Mouse (Mus musculus) hindbrain, embryonic 13.5 days (tissue): ENCODE measurements around the gene Smim24. TPM values are rescaled to one million over a fixed set of nuclear protein-coding genes. Genes with fewer than 3 reads are reported as not detected.

Source experiments
- ATAC-seq: fragments of 200-750 bp; cut with Nextera tagmentation; 2 replicates; pipeline ENCODE4 v1.8.0; 2017; ENCODE audit warnings: moderate TSS enrichment; ENCODE audit not compliant: low FRiP score
- H3K27ac ChIP-seq: fragments of 300-500 bp; sonication (generic); 2 replicates; pipeline ENCODE4 v1.5.1; 2015; ENCODE audit warnings: inconsistent platforms, mild to moderate bottlenecking, moderate library complexity
- H3K27me3 ChIP-seq: fragments of 300-500 bp; sonication (generic); 2 replicates; pipeline ENCODE4 v1.6.1; 2015; ENCODE audit warnings: mild to moderate bottlenecking, inconsistent platforms
- H3K36me3 ChIP-seq: fragments of 300-500 bp; sonication (generic); 2 replicates; pipeline ENCODE4 v1.6.1; 2015; ENCODE audit warnings: mild to moderate bottlenecking, inconsistent platforms
- H3K4me1 ChIP-seq: fragments of 300-500 bp; sonication (generic); replicated peaks from 2 replicates; pipeline ENCODE4 v1.6.1; 2015; ENCODE audit warnings: inconsistent platforms
- H3K4me2 ChIP-seq: fragments of 300-500 bp; sonication (generic); 2 replicates; pipeline ENCODE4 v1.6.1; 2015; ENCODE audit warnings: inconsistent platforms, mild to moderate bottlenecking, moderate library complexity
- H3K4me3 ChIP-seq: fragments of 300-500 bp; sonication (generic); 2 replicates; pipeline ENCODE4 v1.5.1; 2015; ENCODE audit warnings: mild to moderate bottlenecking, inconsistent platforms
- H3K9ac ChIP-seq: fragments of 300-500 bp; sonication (generic); 2 replicates; pipeline ENCODE4 v1.6.1; 2015; ENCODE audit warnings: mild to moderate bottlenecking, inconsistent platforms
- H3K9me3 ChIP-seq: fragments of 300-500 bp; sonication (generic); 2 replicates; pipeline ENCODE4 v1.6.1; 2016; ENCODE audit warnings: inconsistent platforms
- WGBS: fragments of 180-500 bp; shearing (Covaris S2); methylation state at CpG from one replicate; pipeline ENCODE4 v1.1.7; 2015; 5-methylcytosine and 5-hydroxymethylcytosine counted together
- polyA plus RNA-seq: library from polyadenylated mRNA; unstranded; fragments of >200 nt; fragmentation: Nextera tagmentation; extraction: Ambion mirVana; gene quantifications from 2 replicates; pipeline ENCODE4 v1.2.1, GENCODE M21; 2015

The Smim24 gene
- polyA plus RNA-seq, 1 experiment from 2014 or later: 1.8 TPM

DNA sequence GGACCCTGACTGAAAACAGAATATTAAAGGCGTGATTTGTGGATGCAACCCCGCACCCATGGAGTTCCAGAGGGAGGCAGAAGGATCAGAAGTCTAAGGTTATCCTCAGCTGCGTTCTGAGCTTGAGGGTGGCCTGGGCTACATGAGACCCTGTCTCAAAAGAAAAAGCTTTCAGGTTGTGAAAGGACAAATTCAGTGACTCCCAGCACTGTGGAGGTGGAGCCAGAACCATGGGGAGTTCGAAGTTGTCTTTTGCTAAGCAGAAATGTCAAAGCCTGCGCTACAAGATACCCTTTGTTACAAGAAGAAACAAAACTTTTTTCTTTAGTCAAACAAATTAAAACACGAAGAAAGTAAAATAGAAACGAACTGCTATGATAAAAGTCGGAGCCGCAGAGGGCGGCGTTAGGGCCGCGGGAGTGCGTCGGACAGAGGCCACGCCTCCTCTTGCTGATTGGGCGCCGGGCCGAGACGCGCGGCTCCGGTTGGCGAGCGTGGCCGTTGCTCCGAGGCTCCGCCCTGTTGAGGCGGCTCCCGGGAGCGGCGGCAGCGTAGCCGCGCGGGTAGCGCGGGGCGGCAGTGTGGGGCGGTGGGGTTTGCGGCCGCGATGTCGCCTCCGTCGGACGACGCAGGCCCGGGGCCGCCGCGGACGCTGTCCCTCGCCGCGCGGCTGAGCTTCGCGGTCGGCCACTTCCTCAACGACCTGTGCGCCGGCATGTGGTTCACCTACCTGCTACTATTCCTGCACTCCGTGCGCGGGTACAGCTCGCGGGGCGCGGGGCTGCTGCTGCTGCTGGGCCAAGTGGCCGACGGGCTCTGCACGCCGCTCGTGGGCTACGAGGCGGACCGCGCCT is 35.6 kb upstream of the Smim24 start, which contains the start of gene Mfsd12:
Mfsd12 (plus strand) TSS at position 501 of the 854 bp plus-strand sequence.
- peaks cover 14% of the 10 kb centered on the region for H3K27me3 ChIP-seq
- peak; percentile 92 for ATAC-seq
- H3K9me3 ChIP-seq: no peaks in the 10 kb centered on the region

DNA sequence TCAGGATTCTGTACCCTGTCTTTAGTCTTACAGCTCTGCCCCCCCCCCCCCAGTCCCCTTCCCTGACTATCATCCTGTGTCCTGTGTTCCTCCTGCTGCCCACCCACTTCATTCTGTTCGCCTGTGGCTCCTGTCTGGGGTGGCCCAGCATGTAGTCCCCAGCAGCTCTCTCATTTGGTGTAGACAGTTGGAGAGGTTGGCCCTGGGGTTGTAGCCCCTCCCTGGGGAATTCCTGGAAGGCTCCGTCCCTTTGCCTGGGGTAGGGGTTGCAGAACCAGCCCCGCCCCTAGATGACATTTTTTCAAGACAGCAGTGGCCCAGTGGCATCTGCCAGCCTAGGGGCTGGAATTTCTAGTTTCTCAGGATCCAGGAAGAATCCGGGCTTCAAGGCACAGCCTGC is 34.6 kb upstream of the Smim24 start:
- Histone ChIP-seq H3K27ac (no peak overlapping the region), H3K27me3 (peaks cover 21% of the 10 kb centered on the region), H3K9me3 (no peaks in the 10 kb centered on the region), H3K4me1 (peaks cover 32% of the 10 kb centered on the region), H3K9ac (peak overlapping the region; percentile 83), H3K4me3 (peak overlapping the region; percentile 59), H3K4me2 (peak overlapping the region; percentile 91), H3K36me3 (peaks cover 15% of the 10 kb centered on the region)
- WGBS: 28% methylated on average over 4 of the region's 4 CpGs
- ATAC-seq: 0 out of 2 replicates have a peak, but pooled peaks have one; percentile 6

More for the DNA sequence above, 35.6 kb upstream of the Smim24 start, which contains the start of gene Mfsd12:
- Histone ChIP-seq H3K4me3 (peak within 1 kb of the TSS; percentile 59), H3K36me3 (peaks cover 10% of the 10 kb centered on the region), H3K27ac (peak within 1 kb of the TSS; percentile 45; the same call in 1 of the 2 replicates), H3K4me1 (peaks cover 32% of the 10 kb centered on the region), H3K9ac (peak within 1 kb of the TSS; percentile 83), H3K4me2 (peak within 1 kb of the TSS; percentile 91)
- WGBS: 2% methylated on average over 79 of the region's 79 CpGs

DNA sequence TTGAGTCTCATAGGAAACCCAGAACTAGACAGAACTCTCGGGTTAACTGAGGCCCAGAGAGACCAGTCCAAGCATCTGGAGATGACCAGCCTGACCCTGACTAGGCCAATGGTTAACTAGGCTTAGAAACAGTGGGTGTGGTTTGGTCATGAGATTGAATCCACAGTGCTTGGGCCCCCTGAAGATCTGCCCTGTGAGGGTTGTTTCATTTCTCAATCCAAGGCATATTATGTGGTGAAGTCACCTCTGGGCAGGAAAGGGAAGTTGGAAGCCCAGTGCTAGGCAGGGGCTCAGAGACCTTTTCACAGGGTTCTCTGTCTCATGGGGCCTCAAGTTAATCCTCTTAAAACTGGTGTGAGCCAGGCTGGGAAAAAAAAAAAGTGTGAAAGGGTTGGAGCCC is 34.0 kb upstream of the Smim24 start:
- peaks cover 15% of the 10 kb centered on the region for H3K36me3 ChIP-seq
- H3K4me1 ChIP-seq: peaks cover 38% of the 10 kb centered on the region
- no peak for ATAC-seq
- H3K4me2 ChIP-seq: peak overlapping the region; percentile 91
- no peaks in the 10 kb centered on the region for H3K9me3 ChIP-seq
- H3K4me3 ChIP-seq: peak overlapping the region; percentile 59; the same call in 1 of the 2 replicates
- no peak overlapping the region for H3K27ac ChIP-seq
- H3K9ac ChIP-seq: peak overlapping the region; percentile 83
- peaks cover 27% of the 10 kb centered on the region for H3K27me3 ChIP-seq
- WGBS: 58% methylated on average over 1 of the region's 1 CpGs

DNA sequence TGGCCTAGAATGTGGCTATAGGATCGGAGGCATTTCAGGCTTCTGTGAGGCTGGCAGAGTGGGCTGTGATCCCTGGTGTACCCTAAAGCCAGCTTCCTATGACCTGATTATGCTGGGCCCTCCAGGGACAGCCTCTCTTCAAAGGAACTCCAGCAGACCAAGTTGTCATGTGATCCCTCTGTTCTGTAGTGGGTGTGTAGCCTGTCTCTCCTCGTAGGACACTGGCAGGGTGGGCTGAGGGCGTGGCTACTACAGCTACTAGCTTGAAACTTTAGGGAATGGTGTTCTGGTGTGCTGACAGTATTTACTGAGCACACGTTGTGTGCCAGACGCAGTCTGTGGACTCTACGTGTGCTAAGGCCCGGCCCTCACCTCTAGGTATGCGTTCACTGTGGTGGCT is 32.1 kb upstream of the Smim24 start:
- Histone ChIP-seq H3K4me3 (no peak overlapping the region), H3K9me3 (no peaks in the 10 kb centered on the region), H3K4me2 (no peak overlapping the region), H3K27me3 (peaks cover 43% of the 10 kb centered on the region), H3K36me3 (peaks cover 15% of the 10 kb centered on the region), H3K4me1 (peaks cover 56% of the 10 kb centered on the region), H3K27ac (no peak overlapping the region), H3K9ac (peak overlapping the region; percentile 43; the same call in 1 of the 2 replicates)
- 68% methylated on average over 8 of the region's 8 CpGs for WGBS
- ATAC-seq: no peak

DNA sequence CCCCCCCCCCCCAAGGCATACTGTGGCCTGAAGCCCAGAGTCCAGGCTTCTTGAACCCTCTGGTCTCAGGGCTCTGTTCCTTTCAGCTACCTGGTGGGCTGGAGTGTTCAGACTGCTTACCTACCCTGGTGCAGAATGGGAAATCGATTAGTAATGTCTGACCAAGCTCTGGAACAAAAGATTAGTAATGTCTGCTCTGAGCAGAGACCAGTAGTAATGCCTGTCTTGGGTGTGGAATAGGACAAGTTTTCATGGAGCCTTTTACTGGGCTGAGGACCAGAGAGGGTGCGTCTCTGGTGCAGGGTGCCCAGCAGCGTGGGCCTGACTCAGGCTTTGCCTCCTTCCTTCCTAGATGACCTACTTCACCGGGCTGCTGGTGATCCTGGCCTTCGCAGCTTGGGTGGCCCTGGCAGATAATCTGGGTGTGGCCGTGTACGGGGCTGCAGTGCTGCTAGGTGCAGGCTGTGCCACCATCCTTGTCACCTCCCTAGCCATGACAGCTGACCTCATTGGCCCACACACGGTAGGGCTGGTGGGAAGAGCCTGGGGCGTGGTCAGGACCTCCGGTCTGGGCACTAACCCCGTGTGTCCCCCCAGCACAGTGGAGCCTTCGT is 30.4 kb upstream of the Smim24 start:
- Histone ChIP-seq H3K27me3 (peaks cover 44% of the 10 kb centered on the region), H3K27ac (no peak overlapping the region), H3K9ac (no peak overlapping the region), H3K4me2 (no peak overlapping the region), H3K36me3 (peaks cover 31% of the 10 kb centered on the region), H3K4me1 (peaks cover 64% of the 10 kb centered on the region), H3K9me3 (no peaks in the 10 kb centered on the region), H3K4me3 (no peak overlapping the region)
- 79% methylated on average over 12 of the region's 12 CpGs for WGBS
- no peak for ATAC-seq

DNA sequence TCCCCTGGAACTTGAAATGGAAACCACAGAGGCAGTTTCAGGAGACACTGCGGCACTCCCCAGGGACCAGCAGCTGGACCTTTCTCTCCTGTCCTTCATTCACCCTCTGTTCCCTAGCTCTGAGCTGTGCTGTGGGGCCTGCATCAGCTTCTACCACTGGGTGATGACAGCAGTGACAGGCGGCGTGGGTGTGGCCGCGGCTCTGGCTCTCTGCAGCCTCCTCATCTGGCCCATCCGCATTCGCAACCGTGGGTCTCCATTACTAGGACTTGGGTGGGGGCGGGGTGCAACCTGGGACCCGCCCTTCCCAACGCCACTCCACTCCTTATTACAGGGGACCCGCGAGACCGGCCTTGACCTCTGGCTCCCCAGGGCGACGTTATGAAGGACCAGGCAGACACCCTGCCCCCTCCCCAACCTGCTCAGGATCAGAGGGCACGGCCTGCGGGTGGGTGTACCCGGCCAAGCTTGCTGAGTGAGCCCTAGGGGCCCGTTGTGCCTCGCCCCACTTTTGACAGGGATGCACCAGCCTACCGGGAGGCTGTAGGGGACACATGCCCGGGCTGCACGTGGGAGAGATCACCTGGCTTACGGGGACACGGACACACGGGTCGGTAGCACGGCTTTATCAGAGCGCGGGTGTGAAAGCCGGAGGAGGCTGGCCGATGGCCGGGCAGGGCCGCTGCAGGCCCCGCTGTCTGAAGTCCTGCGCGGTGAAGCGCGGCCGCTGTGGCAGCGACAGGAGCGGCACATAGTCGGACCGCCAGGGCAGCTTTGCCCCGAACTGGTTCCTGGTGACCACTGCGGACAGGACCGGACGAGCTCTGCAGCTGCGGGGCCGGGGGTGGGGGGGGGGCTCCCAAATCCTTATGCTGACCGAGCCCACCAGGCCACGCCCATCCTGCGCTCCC is 29.2 kb upstream of the Smim24 start:
- Histone ChIP-seq H3K36me3 (peaks cover 43% of the 10 kb centered on the region), H3K9ac (peak overlapping the region; percentile 63), H3K27me3 (peaks cover 42% of the 10 kb centered on the region), H3K4me3 (peak overlapping the region; percentile 30), H3K4me1 (peaks cover 54% of the 10 kb centered on the region), H3K4me2 (peak overlapping the region; percentile 52), H3K9me3 (no peaks in the 10 kb centered on the region), H3K27ac (no peak overlapping the region)
- 10% methylated on average over 54 of the region's 54 CpGs for WGBS
- ATAC-seq: no peak

DNA sequence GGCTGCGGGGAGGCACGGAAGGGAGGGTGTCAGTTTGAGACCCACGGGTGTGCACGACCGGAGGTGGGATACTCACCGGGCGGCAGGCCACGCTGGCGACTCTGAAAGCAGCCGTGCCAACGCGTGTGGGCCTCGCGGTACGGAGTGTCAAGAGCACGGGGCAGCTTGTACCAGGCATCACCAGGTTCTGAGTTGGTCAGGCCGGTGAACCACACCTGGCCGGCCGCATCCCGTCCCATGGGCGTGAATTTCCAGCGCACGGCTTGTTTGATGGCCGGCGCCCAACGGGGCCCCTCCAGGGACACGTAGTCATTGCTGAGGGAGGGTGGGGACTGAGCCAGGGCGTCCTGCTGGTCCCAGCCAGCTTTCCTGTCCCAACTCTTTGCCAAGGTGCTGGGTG is 28.2 kb upstream of the Smim24 start:
- peak overlapping the region; percentile 30; the same call in 1 of the 2 replicates for H3K4me3 ChIP-seq
- peaks cover 36% of the 10 kb centered on the region for H3K27me3 ChIP-seq
- H3K4me1 ChIP-seq: peaks cover 47% of the 10 kb centered on the region
- WGBS: 12% methylated on average over 28 of the region's 28 CpGs
- ATAC-seq: no peak
- H3K9me3 ChIP-seq: no peaks in the 10 kb centered on the region
- peak overlapping the region; percentile 52 for H3K4me2 ChIP-seq
- H3K27ac ChIP-seq: no peak overlapping the region
- H3K36me3 ChIP-seq: peaks cover 53% of the 10 kb centered on the region
- H3K9ac ChIP-seq: peak overlapping the region; percentile 63

DNA sequence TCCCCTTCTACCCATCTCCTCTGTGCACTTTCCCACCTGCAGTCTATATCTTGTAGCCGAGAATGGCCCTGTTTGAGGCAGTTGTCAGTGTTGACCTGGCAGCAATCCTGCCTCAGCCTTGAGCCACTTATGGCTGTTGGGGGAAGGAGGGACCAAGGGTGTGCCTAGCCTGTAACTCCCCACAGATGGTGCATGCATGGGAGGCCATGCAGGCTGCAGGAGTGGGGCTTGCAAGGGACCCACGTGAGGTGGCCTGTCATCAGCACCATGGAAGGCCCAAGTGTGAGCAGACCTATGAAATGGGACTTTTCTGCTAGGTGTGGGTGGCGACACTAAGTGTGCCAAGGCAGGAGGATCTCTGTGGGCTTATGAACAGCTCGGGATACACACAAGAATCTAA is 27.8 kb upstream of the Smim24 start:
- 0 out of 2 replicates have a peak overlapping the region, but pooled peaks have one; percentile 30 for H3K4me3 ChIP-seq
- peaks cover 57% of the 10 kb centered on the region for H3K36me3 ChIP-seq
- no peak for ATAC-seq
- no peak overlapping the region for H3K4me2 ChIP-seq
- peaks cover 34% of the 10 kb centered on the region for H3K27me3 ChIP-seq
- no peaks in the 10 kb centered on the region for H3K9me3 ChIP-seq
- H3K4me1 ChIP-seq: peaks cover 47% of the 10 kb centered on the region
- peak overlapping the region; percentile 63; the same call in 1 of the 2 replicates for H3K9ac ChIP-seq
- WGBS: 36% methylated on average over 4 of the region's 4 CpGs
- no peak overlapping the region for H3K27ac ChIP-seq

DNA sequence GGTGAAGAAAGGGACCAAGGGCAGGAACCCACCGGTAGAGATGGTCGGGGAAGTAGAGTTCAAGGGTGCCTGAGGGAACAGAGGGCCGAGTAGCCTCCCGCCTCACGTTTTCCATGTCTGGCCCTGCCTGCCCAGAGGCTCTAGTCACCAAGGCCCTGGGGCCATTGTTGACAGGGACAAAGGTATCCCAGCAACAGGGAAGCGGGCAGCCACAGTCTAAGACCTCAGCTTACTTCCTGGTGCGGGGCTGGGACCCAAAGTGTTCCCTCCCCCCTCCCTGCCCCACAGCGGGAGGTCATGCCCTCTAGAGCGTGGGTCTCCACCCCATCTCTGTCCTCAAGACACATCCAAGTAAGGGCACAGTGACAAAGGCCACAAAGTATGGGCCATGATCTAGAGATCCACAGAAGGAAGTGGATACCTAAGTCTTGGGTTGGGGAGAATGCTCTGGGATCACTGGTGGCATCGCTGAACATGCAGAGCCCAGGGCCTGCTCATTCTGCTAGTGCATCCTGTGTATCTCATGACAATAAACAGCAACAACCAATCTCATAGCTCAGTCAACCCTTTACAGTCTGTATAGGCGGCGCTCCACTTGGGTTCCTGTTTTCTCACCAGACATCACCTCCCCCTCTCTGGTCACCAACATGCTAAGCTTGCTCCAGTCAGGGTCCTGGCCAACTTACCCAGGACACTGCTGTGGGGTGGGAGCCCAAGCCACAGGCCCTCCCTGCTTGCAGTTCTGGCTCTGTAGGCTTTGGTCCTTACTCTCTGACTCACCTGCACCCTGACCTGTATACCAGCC is 27.0 kb upstream of the Smim24 start, which contains the start of gene 4930404N11Rik:
4930404N11Rik (minus strand) TSS at position 145 of the 805 bp plus-strand sequence.
- peak within 1 kb of the TSS; percentile 30; the same call in 1 of the 2 replicates for H3K4me3 ChIP-seq
- no peak; the same call in 1 of the 2 replicates for ATAC-seq
- H3K36me3 ChIP-seq: peaks cover 65% of the 10 kb centered on the region
- H3K4me1 ChIP-seq: peaks cover 42% of the 10 kb centered on the region
- peak within 1 kb of the TSS; percentile 52 for H3K4me2 ChIP-seq
- WGBS: 18% methylated on average over 12 of the region's 12 CpGs
- H3K9me3 ChIP-seq: no peaks in the 10 kb centered on the region
- peak within 1 kb of the TSS; percentile 26; the same call in 1 of the 2 replicates for H3K27ac ChIP-seq
- peak within 1 kb of the TSS; percentile 63 for H3K9ac ChIP-seq
- peaks cover 34% of the 10 kb centered on the region for H3K27me3 ChIP-seq

DNA sequence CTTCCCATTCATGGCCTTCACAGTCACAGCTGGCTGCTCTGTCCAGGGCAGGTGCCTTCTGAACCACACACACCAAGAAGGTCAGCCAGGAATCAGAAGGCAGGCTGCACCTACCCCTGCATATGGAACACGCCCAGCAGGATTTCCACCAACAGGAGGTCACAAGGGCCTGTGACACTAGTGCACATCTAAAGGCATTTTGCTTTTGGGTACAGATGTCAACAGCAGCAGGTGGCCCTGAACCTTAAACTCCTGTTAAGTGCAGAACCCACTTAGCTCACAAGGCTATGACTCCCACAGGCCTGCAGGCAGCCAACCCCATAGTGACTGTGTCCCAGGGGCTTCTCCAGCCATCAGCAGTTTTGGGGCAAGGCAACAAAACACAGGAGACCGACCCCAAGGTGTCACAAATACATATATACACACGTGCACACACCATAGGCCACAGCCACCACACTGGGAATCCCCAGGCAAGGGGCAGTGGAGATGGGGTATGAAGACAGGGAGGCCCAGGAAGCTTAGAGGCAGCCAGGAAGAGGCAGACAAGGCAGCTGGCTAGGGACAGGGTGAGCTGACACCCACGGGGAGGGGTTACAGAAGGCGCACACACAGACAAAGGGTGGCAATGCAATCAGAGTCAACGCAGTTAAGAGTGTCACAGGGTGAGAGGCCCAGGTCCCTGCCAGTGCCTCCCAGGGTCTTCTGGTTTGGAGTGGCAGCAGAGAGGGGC is 26.2 kb upstream of the Smim24 start:
- Histone ChIP-seq H3K27me3 (peaks cover 34% of the 10 kb centered on the region), H3K4me2 (no peak overlapping the region), H3K4me3 (no peak overlapping the region), H3K9me3 (no peaks in the 10 kb centered on the region), H3K36me3 (peaks cover 67% of the 10 kb centered on the region), H3K4me1 (peaks cover 38% of the 10 kb centered on the region), H3K27ac (0 out of 2 replicates have a peak overlapping the region, but pooled peaks have one; percentile 26), H3K9ac (no peak overlapping the region)
- no peak for ATAC-seq
- 74% methylated on average over 6 of the region's 6 CpGs for WGBS
